Mouse (Mus musculus): Measurements from ENCODE around the gene Gab1. TPM values are rescaled to one million over a fixed set of nuclear protein-coding genes. Genes with fewer than 3 reads are reported as not detected.
A peak's percentile ranks its signal among the peaks of the same experiment; 100 is the strongest.

The Gab1 gene
- total and polyA plus RNA-seq, 3 experiments: 32.6 to 40.2 (median 38.3) TPM

DNA sequence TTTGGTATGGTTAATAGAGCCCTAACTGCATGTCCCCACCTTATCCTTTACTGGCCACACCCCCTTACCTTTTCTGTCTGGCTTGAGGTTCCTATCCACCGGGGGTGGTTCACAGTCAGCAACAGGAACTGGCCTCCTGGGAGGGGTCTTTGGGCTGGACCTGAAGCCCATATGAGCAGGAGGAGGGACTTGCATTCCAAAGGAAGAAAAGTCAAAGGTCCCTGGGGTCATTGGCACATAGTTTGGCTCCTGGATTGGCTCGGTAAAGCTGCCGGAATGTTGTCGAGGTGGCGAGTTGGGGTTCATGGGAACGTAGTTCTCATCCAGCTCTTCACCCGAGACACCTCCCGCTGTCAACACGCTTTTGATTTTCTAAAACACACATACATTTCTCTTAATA, 95.8 kb downstream of the Gab1 start:
- WGBS: 85% methylated on average over 9 of the region's 9 CpGs
- no peak overlapping the region for H3K4me3 ChIP-seq
- no peak for DNase-seq
- H3K36me3 ChIP-seq (ENCODE audit: control insufficient read depth, insufficient read depth, low read length): peaks cover 3% of the 10 kb centered on the region; the same call in 1 of the 2 replicates
- no peak overlapping the region for H3K9ac ChIP-seq (ENCODE audit: low read depth, low read length)
- peaks cover 1% of the 10 kb centered on the region; the same call in 1 of the 2 replicates for H3K4me1 ChIP-seq (ENCODE audit: control insufficient read depth, insufficient read depth, low read length)
- no peaks in the 10 kb centered on the region for H3K79me2 ChIP-seq (replicated peaks; ENCODE audit: control insufficient read depth, insufficient read depth, low read length)
- intact Hi-C loops (cut with DNase I): no loop called here
- no peaks in the 10 kb centered on the region for H3K27me3 ChIP-seq (ENCODE audit: control insufficient read depth, insufficient read depth, low read length)
- H3K27ac ChIP-seq: no peak overlapping the region
- no peak for TF ChIP-seq CTCF (IDR thresholded peaks at IDR 0.05)
- TF ChIP-seq EP300 (IDR thresholded peaks at IDR 0.05; ENCODE audit: insufficient read depth, low read depth, low read length): no peak
- no peak for TF ChIP-seq POLR2A (IDR thresholded peaks at IDR 0.05; ENCODE audit: insufficient read depth, low read depth, low read length)

DNA sequence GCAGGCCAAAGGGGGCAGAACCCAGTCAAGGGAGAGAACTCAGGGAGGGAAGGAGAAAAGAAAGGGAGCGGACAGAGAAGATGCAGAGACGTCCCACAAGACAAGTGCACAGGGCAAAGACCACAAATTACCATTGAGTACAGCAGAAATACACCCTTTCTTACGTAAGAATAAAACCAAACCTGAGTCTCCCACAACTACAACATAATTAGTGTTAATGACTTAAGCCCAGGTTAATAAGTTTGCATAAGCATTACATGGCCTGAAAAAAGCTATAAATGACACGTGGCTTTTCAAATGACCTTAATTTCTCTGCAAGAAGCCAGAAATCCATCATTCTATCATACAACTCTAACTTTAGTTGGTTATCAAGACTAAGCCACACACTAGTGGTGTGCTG, 97.0 kb downstream of the Gab1 start:
- Histone ChIP-seq H3K27me3 (ENCODE audit: control insufficient read depth, insufficient read depth, low read length) (no peaks in the 10 kb centered on the region), H3K36me3 (ENCODE audit: control insufficient read depth, insufficient read depth, low read length) (peaks cover 10% of the 10 kb centered on the region), H3K27ac (no peak overlapping the region), H3K4me1 (ENCODE audit: control insufficient read depth, insufficient read depth, low read length) (peaks cover 3% of the 10 kb centered on the region), H3K9ac (ENCODE audit: low read depth, low read length) (no peak overlapping the region), H3K4me3 (no peak overlapping the region), H3K79me2 (replicated peaks; ENCODE audit: control insufficient read depth, insufficient read depth, low read length) (no peaks in the 10 kb centered on the region)
- WGBS: 92% methylated on average over 4 of the region's 4 CpGs
- no peak for TF ChIP-seq POLR2A (IDR thresholded peaks at IDR 0.05; ENCODE audit: insufficient read depth, low read depth, low read length)
- no peak for TF ChIP-seq EP300 (IDR thresholded peaks at IDR 0.05; ENCODE audit: insufficient read depth, low read depth, low read length)
- TF ChIP-seq CTCF (IDR thresholded peaks at IDR 0.05): no peak
- intact Hi-C loops (cut with DNase I): no loop called here
- no peak for DNase-seq

DNA sequence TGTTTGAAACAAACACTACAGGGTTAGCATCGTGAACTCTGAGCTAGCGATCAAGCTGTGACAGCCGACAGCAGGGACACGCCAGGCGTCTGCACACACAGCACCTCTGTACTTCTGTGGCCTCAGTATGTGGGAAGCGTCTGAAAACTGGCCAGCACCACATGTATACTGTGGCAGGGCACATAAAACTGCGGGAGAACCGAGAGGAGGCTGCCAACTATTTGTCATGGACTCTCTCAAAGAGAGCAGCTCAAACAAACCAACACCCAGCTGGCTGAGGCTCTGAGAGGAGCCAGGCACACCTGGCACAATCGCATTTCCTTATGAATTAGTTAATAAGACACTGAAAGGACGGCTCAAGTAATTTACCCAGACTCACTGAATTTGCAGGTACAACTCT, 99.0 kb downstream of the Gab1 start:
- DNase-seq: peak in 1 of 2 experiments; percentile 20
- H3K36me3 ChIP-seq (ENCODE audit: control insufficient read depth, insufficient read depth, low read length): peaks cover 10% of the 10 kb centered on the region
- H3K9ac ChIP-seq (ENCODE audit: low read depth, low read length): no peak overlapping the region
- no peaks in the 10 kb centered on the region for H3K79me2 ChIP-seq (replicated peaks; ENCODE audit: control insufficient read depth, insufficient read depth, low read length)
- intact Hi-C loops (cut with DNase I): no loop called here
- H3K27ac ChIP-seq: no peak overlapping the region; the same call in 1 of the 2 replicates
- H3K4me1 ChIP-seq (ENCODE audit: control insufficient read depth, insufficient read depth, low read length): peaks cover 4% of the 10 kb centered on the region
- WGBS: 44% methylated on average over 10 of the region's 10 CpGs
- no peak overlapping the region for H3K4me3 ChIP-seq
- TF ChIP-seq EP300 (IDR thresholded peaks at IDR 0.05; ENCODE audit: insufficient read depth, low read depth, low read length) (no peak), POLR2A (IDR thresholded peaks at IDR 0.05; ENCODE audit: insufficient read depth, low read depth, low read length) (no peak), CTCF (IDR thresholded peaks at IDR 0.05) (no peak)
- H3K27me3 ChIP-seq (ENCODE audit: control insufficient read depth, insufficient read depth, low read length): no peaks in the 10 kb centered on the region

DNA sequence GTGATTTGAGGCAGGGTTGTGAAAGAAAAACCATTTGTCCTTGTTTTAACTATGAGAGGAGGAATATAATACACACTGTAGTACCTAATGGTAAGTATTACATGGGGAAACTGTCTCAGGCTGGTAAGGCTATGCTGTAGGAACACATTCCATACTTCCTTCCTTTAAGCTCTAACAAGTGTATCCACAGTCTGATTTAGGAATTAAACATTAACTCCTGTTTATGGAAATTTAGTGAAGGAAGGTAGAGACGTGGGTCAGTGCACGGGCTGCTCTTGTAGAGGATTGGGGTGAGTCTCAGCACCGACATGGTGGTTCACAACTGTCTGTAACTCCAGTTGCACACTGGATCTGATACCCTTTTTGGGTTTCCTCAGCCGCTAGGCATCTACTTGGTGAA, 100.0 kb downstream of the Gab1 start:
- H3K36me3 ChIP-seq (ENCODE audit: control insufficient read depth, insufficient read depth, low read length): peaks cover 10% of the 10 kb centered on the region
- no peak for TF ChIP-seq CTCF (IDR thresholded peaks at IDR 0.05)
- no peak for TF ChIP-seq POLR2A (IDR thresholded peaks at IDR 0.05; ENCODE audit: insufficient read depth, low read depth, low read length)
- no peak for TF ChIP-seq EP300 (IDR thresholded peaks at IDR 0.05; ENCODE audit: insufficient read depth, low read depth, low read length)
- H3K27me3 ChIP-seq (ENCODE audit: control insufficient read depth, insufficient read depth, low read length): no peaks in the 10 kb centered on the region
- no peak for DNase-seq
- no peak overlapping the region for H3K27ac ChIP-seq
- intact Hi-C loops (cut with DNase I): no loop called here
- no peak overlapping the region for H3K4me3 ChIP-seq
- 87% methylated on average over 4 of the region's 4 CpGs for WGBS
- no peaks in the 10 kb centered on the region for H3K79me2 ChIP-seq (replicated peaks; ENCODE audit: control insufficient read depth, insufficient read depth, low read length)
- no peak overlapping the region for H3K9ac ChIP-seq (ENCODE audit: low read depth, low read length)
- peaks cover 5% of the 10 kb centered on the region for H3K4me1 ChIP-seq (ENCODE audit: control insufficient read depth, insufficient read depth, low read length)

DNA sequence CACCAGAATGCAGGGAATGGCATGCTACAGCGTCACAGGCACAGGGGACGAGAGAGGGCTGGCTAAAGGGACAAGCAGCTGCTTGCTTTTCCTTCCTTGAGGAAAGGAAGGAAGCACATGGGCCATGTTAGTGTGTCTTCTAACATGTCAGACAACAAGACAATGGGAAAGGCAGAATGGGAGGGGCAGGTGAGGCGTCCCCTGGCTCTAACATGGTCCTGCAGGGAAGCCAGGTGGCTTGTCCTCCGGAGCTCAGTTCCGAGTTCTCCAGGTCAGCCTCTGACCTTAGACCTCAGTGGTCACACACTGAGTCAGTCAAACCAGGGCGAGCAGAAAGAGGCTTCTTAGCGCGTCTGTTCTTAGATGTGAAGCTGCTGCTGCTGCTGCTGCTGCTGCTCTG, 103.9 kb downstream of the Gab1 start:
- no peak for DNase-seq
- TF ChIP-seq EP300 (IDR thresholded peaks at IDR 0.05; ENCODE audit: insufficient read depth, low read depth, low read length) (no peak), POLR2A (IDR thresholded peaks at IDR 0.05; ENCODE audit: insufficient read depth, low read depth, low read length) (no peak), CTCF (IDR thresholded peaks at IDR 0.05) (no peak)
- peaks cover 7% of the 10 kb centered on the region for H3K4me1 ChIP-seq (ENCODE audit: control insufficient read depth, insufficient read depth, low read length)
- no peaks in the 10 kb centered on the region for H3K79me2 ChIP-seq (replicated peaks; ENCODE audit: control insufficient read depth, insufficient read depth, low read length)
- H3K9ac ChIP-seq (ENCODE audit: low read depth, low read length): no peak overlapping the region
- WGBS: 47% methylated on average over 8 of the region's 8 CpGs
- H3K27ac ChIP-seq: no peak overlapping the region
- H3K4me3 ChIP-seq: no peak overlapping the region
- no peaks in the 10 kb centered on the region for H3K27me3 ChIP-seq (ENCODE audit: control insufficient read depth, insufficient read depth, low read length)
- H3K36me3 ChIP-seq (ENCODE audit: control insufficient read depth, insufficient read depth, low read length): peaks cover 18% of the 10 kb centered on the region
- intact Hi-C loops (cut with DNase I): loop anchor here (2.0 kb wide), 1 partner anchor 34 kb away; no protein-coding TSS in a partner anchor

DNA sequence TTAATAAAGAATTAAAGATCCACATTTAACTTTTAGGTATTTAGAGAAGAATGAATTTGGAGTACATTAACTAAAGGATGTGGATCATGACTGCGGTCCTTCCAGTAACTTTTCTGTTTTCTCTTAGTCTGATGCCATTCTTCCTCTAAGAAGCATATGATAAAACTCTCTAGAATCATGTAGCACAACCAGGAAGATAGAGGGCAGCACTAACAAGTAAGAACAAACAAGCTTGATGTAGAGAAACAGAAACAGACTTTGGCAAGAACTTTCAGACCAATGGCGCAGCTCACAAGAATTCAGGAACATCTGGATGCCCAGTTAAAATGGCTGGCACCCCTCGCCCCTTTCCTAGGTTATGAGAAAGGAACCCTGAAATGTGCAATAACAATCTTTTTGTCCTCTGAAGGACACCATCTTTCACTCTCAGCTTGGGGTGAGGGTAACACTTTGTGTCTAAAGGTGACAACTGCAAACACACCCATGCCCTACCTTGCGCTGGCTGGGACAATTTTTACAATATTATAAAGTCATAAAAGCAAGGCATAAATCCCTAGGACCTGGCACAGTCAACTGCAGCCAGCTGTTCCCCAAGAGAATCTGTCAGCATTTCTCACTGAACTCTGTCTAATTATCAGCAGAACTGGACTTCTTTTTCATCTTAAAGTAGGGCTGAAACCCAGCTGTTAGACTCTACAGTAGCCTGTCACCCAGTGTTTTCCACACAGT, 107.4 kb downstream of the Gab1 start:
- Histone ChIP-seq H3K27me3 (ENCODE audit: control insufficient read depth, insufficient read depth, low read length) (no peaks in the 10 kb centered on the region), H3K36me3 (ENCODE audit: control insufficient read depth, insufficient read depth, low read length) (peaks cover 8% of the 10 kb centered on the region), H3K27ac (no peak overlapping the region), H3K9ac (ENCODE audit: low read depth, low read length) (no peak overlapping the region), H3K4me3 (no peak overlapping the region), H3K79me2 (replicated peaks; ENCODE audit: control insufficient read depth, insufficient read depth, low read length) (no peaks in the 10 kb centered on the region), H3K4me1 (ENCODE audit: control insufficient read depth, insufficient read depth, low read length) (peaks cover 4% of the 10 kb centered on the region)
- intact Hi-C loops (cut with DNase I): loop anchor here (2.0 kb wide), 2 partner anchors 106 to 222 kb away; no protein-coding TSS in a partner anchor
- WGBS: 59% methylated on average over 4 of the region's 4 CpGs
- no peak for TF ChIP-seq EP300 (IDR thresholded peaks at IDR 0.05; ENCODE audit: insufficient read depth, low read depth, low read length)
- peak; percentile 79 for TF ChIP-seq CTCF (IDR thresholded peaks at IDR 0.05)
- no peak for DNase-seq
